Mouse (Mus musculus) c-Kit-positive CD71-negative TER-119-negative erythroid progenitor cells, embryonic 14.5 days (primary cell): ENCODE measurements at regions not wholly inside any gene's neighbourhood (a gene's known extent, or its start where the extent isn't known, plus 50 kb on each side); places are given as distances from the start of the nearest gene placed in this dataset.

ENCODE experiments used
- DNase-seq: peaks from one replicate; pipeline ENCODE4 v3.0.0-alpha.2; 2013; ENCODE audit warnings: low read depth

GRCm38 (mm10) chr9:85127107-85127506 is 185.5 kb upstream of the Gm11114 start:
- no peak for DNase-seq

GRCm38 (mm10) chr9:85134900-85135299 is 177.7 kb upstream of the Gm11114 start:
- DNase-seq: no peak

- DNase-seq: no peak
These were observed 175.6 kb upstream of the Gm11114 start for GRCm38 (mm10) chr9:85136715-85137582.

GRCm38 (mm10) chr9:85139891-85140290 is 172.7 kb upstream of the Gm11114 start:
- no peak for DNase-seq

- no peak for DNase-seq
These were observed 168.2 kb upstream of the Gm11114 start for GRCm38 (mm10) chr9:85144363-85144762.

GRCm38 (mm10) chr9:85165632-85166031 is 146.9 kb upstream of the Gm11114 start:
- DNase-seq: no peak

- no peak for DNase-seq
These were observed 145.3 kb upstream of the Gm11114 start for GRCm38 (mm10) chr9:85167243-85167642.

GRCm38 (mm10) chr9:85174431-85174830 is 138.1 kb upstream of the Gm11114 start:
- no peak for DNase-seq

GRCm38 (mm10) chr9:85201202-85201601 is 111.4 kb upstream of the Gm11114 start:
- no peak for DNase-seq

GRCm38 (mm10) chr9:85224870-85225269 is 87.7 kb upstream of the Gm11114 start:
- no peak for DNase-seq
